Mouse (Mus musculus): ENCODE results near the gene Brox. TPM values are rescaled to one million over a fixed set of nuclear protein-coding genes. Genes with fewer than 3 reads are reported as not detected.
"Not testable (repeated sequence)": the region's sequence is repeated elsewhere in the genome, so short reads cannot be mapped to it uniquely, and the experiment has no call there.

The Brox gene
- polyA plus RNA-seq, 1 experiment from 2014 or later: 17.4 TPM

GRCm38 (mm10) chr1:183309601-183310000 is 12.5 kb upstream of the Brox start:
- H3K4me2 ChIP-seq; H3K27me3 ChIP-seq; H3K4me1 ChIP-seq (replicated peaks); H3K27ac ChIP-seq; H3K9ac ChIP-seq; H3K9me3 ChIP-seq (replicated peaks); ATAC-seq (ENCODE audit: low read depth); DNase-seq; H3K4me3 ChIP-seq (replicated peaks): not testable (repeated sequence)
- 87% methylated on average over 2 of the region's 2 CpGs for WGBS (ENCODE audit: insufficient replicate concordance)
- peaks cover 52% of the 10 kb centered on the region for H3K36me3 ChIP-seq

GRCm38 (mm10) chr1:183308476-183308875 is 11.4 kb upstream of the Brox start:
- no peak overlapping the region for H3K4me2 ChIP-seq
- no peak overlapping the region for H3K27ac ChIP-seq
- ATAC-seq (ENCODE audit: low read depth): no peak
- H3K4me1 ChIP-seq (replicated peaks): no peaks in the 10 kb centered on the region; the same call in 1 of the 2 replicates
- no peak overlapping the region for H3K4me3 ChIP-seq (replicated peaks)
- H3K27me3 ChIP-seq: no peaks in the 10 kb centered on the region
- peaks cover 42% of the 10 kb centered on the region for H3K36me3 ChIP-seq
- no peak for DNase-seq
- no peak overlapping the region for H3K9ac ChIP-seq
- no peaks in the 10 kb centered on the region for H3K9me3 ChIP-seq (replicated peaks)
- WGBS (ENCODE audit: insufficient replicate concordance): 71% methylated on average over 1 of the region's 1 CpGs

GRCm38 (mm10) chr1:183307555-183307954 is 10.5 kb upstream of the Brox start:
- no peak for DNase-seq
- Histone ChIP-seq H3K27me3 (no peaks in the 10 kb centered on the region), H3K4me3 (replicated peaks) (no peak overlapping the region), H3K4me1 (replicated peaks) (no peaks in the 10 kb centered on the region; the same call in 1 of the 2 replicates), H3K4me2 (no peak overlapping the region), H3K9me3 (replicated peaks) (no peaks in the 10 kb centered on the region), H3K27ac (no peak overlapping the region), H3K9ac (no peak overlapping the region), H3K36me3 (peaks cover 37% of the 10 kb centered on the region)
- 77% methylated on average over 3 of the region's 3 CpGs for WGBS (ENCODE audit: insufficient replicate concordance)
- no peak for ATAC-seq (ENCODE audit: low read depth)

- Histone ChIP-seq H3K4me2 (no peak overlapping the region), H3K27ac (no peak overlapping the region), H3K27me3 (no peaks in the 10 kb centered on the region), H3K9me3 (replicated peaks) (no peaks in the 10 kb centered on the region), H3K4me1 (replicated peaks) (peaks cover 7% of the 10 kb centered on the region; the same call in 1 of the 2 replicates), H3K4me3 (replicated peaks) (no peak overlapping the region), H3K9ac (no peak overlapping the region), H3K36me3 (no peaks in the 10 kb centered on the region; the same call in 1 of the 2 replicates)
- ATAC-seq (ENCODE audit: low read depth): no peak
- WGBS (ENCODE audit: insufficient replicate concordance): 76% methylated on average over 6 of the region's 6 CpGs
- DNase-seq: peak; percentile 73
Measured at GRCm38 (mm10) chr1:183299161-183299560, 2.1 kb upstream of the Brox start.

GRCm38 (mm10) chr1:183297886-183298489 is 919 bp upstream of the Brox start:
- WGBS (ENCODE audit: insufficient replicate concordance): 0% methylated on average over 20 of the region's 20 CpGs
- peak overlapping the region; percentile 82 for H3K27ac ChIP-seq
- DNase-seq (peak; percentile 64), ATAC-seq (ENCODE audit: low read depth) (peak; percentile 54)
- peak overlapping the region; percentile 66 for H3K4me3 ChIP-seq (replicated peaks)
- H3K4me2 ChIP-seq: peak overlapping the region; percentile 71
- peak overlapping the region; percentile 70 for H3K9ac ChIP-seq
- peaks cover 7% of the 10 kb centered on the region; the same call in 1 of the 2 replicates for H3K4me1 ChIP-seq (replicated peaks)
- no peaks in the 10 kb centered on the region for H3K27me3 ChIP-seq
- H3K9me3 ChIP-seq (replicated peaks): no peaks in the 10 kb centered on the region
- H3K36me3 ChIP-seq: peaks cover 11% of the 10 kb centered on the region; the same call in 1 of the 2 replicates

GRCm38 (mm10) chr1:183297473-183297885 is 410 bp upstream of the Brox start:
- Histone ChIP-seq H3K4me1 (replicated peaks) (peaks cover 7% of the 10 kb centered on the region; the same call in 1 of the 2 replicates), H3K4me2 (peak overlapping the region; percentile 71), H3K27ac (peak overlapping the region; percentile 82), H3K4me3 (replicated peaks) (peak overlapping the region; percentile 66), H3K9ac (peak overlapping the region; percentile 70), H3K9me3 (replicated peaks) (no peaks in the 10 kb centered on the region), H3K27me3 (no peaks in the 10 kb centered on the region), H3K36me3 (peaks cover 15% of the 10 kb centered on the region)
- DNase-seq: peak; percentile 69
- peak; percentile 70 for ATAC-seq (ENCODE audit: low read depth)
- WGBS (ENCODE audit: insufficient replicate concordance): under 1% methylated on average over 27 of the region's 30 CpGs

GRCm38 (mm10) chr1:183296465-183296864 is 604 bp downstream of the Brox start, which contains the start of gene Aida:
TSS of gene Aida (plus strand) at chr1:183296590.
- Histone ChIP-seq H3K4me2 (peak within 1 kb of the TSS; percentile 71), H3K4me1 (replicated peaks) (peaks cover 7% of the 10 kb centered on the region; the same call in 1 of the 2 replicates), H3K4me3 (replicated peaks) (peak within 1 kb of the TSS; percentile 66), H3K9ac (peak within 1 kb of the TSS; percentile 77), H3K9me3 (replicated peaks) (no peaks in the 10 kb centered on the region), H3K27me3 (no peaks in the 10 kb centered on the region), H3K27ac (peak within 1 kb of the TSS; percentile 82), H3K36me3 (peaks cover 23% of the 10 kb centered on the region)
- WGBS (ENCODE audit: insufficient replicate concordance): 0% methylated on average over 26 of the region's 26 CpGs
- DNase-seq (peak; percentile 32), ATAC-seq (ENCODE audit: low read depth) (peak; percentile 10)

- Histone ChIP-seq H3K9ac (no peak overlapping the region), H3K4me2 (no peak overlapping the region), H3K27ac (no peak overlapping the region), H3K36me3 (peaks cover 84% of the 10 kb centered on the region), H3K4me1 (replicated peaks) (no peaks in the 10 kb centered on the region), H3K9me3 (replicated peaks) (no peaks in the 10 kb centered on the region), H3K4me3 (replicated peaks) (no peak overlapping the region), H3K27me3 (no peaks in the 10 kb centered on the region)
- 86% methylated on average over 4 of the region's 4 CpGs for WGBS (ENCODE audit: insufficient replicate concordance)
- ATAC-seq (ENCODE audit: low read depth) (no peak), DNase-seq (no peak)
Measured at GRCm38 (mm10) chr1:183289576-183289975, 7.5 kb downstream of the Brox start.

- H3K27ac ChIP-seq: no peak overlapping the region
- WGBS (ENCODE audit: insufficient replicate concordance): 66% methylated on average over 3 of the region's 3 CpGs
Measured at GRCm38 (mm10) chr1:183288351-183288750, 8.7 kb downstream of the Brox start.

GRCm38 (mm10) chr1:183275763-183276162 is 21.3 kb downstream of the Brox start:
- DNase-seq (no peak), ATAC-seq (ENCODE audit: low read depth) (no peak)
- WGBS (ENCODE audit: insufficient replicate concordance): 68% methylated on average over 5 of the region's 5 CpGs
- Histone ChIP-seq H3K9me3 (replicated peaks) (no peaks in the 10 kb centered on the region), H3K9ac (no peak overlapping the region), H3K4me1 (replicated peaks) (no peaks in the 10 kb centered on the region), H3K36me3 (peaks cover 37% of the 10 kb centered on the region), H3K27ac (no peak overlapping the region), H3K27me3 (no peaks in the 10 kb centered on the region), H3K4me3 (replicated peaks) (no peak overlapping the region), H3K4me2 (no peak overlapping the region)

More at GRCm38 (mm10) chr1:183288351-183288750, 8.7 kb downstream of the Brox start:
- no peak overlapping the region for H3K4me3 ChIP-seq (replicated peaks)
- H3K4me2 ChIP-seq: no peak overlapping the region
- no peaks in the 10 kb centered on the region for H3K9me3 ChIP-seq (replicated peaks)
- H3K9ac ChIP-seq: no peak overlapping the region
- no peak for DNase-seq
- H3K4me1 ChIP-seq (replicated peaks): no peaks in the 10 kb centered on the region
- H3K36me3 ChIP-seq: peaks cover 87% of the 10 kb centered on the region
- no peaks in the 10 kb centered on the region for H3K27me3 ChIP-seq
- ATAC-seq (ENCODE audit: low read depth): no peak

- Histone ChIP-seq H3K9me3 (replicated peaks) (no peaks in the 10 kb centered on the region), H3K4me3 (replicated peaks) (no peak overlapping the region), H3K4me2 (no peak overlapping the region), H3K27me3 (no peaks in the 10 kb centered on the region), H3K36me3 (peaks cover 24% of the 10 kb centered on the region), H3K9ac (no peak overlapping the region), H3K27ac (no peak overlapping the region), H3K4me1 (replicated peaks) (no peaks in the 10 kb centered on the region)
- 61% methylated on average over 3 of the region's 3 CpGs for WGBS (ENCODE audit: insufficient replicate concordance)
- DNase-seq (no peak), ATAC-seq (ENCODE audit: low read depth) (no peak)
Measured at GRCm38 (mm10) chr1:183274385-183274784, 22.7 kb downstream of the Brox start.

All from liver, embryonic 13.5 days (tissue).